Mouse (Mus musculus): ENCODE results near the gene Zfp69. TPM values are rescaled to one million over a fixed set of nuclear protein-coding genes. Genes with fewer than 3 reads are reported as not detected.

Gene Zfp69
- polyA plus RNA-seq, 1 experiment from 2014 or later, result 16.9 TPM

DNA sequence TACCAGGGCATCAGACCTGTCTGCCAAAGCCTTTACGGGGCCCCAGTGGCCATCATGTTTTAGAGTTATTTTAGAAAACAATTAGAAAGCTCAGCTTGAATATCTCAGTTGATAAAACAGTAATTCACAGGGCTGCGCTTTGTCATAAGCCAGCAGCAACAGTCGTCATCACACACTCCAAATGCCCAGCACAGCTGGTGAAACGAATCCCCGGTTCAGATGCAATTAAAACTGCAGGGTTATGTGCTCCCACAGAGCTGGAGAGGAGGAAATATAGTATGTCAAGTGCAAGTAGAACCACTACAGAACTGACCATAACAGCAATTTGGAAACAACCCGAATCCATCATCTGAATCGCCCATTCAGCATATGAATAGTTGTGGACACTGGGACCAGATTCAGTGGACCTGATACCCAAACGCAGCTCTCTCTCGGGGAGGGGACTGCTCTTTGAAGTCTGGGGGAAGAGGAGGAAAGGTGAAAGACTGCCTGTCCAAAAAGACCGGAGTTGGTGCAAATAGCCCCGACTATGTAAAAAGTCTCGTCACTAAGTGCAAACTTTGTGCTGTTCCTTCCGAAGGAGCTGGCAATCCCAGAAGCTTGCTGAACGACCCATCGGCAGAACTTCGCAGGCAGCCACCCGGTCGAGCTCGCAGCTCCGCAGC, 604 bp downstream of the Zfp69 start:
- peak overlapping the region; percentile 69 for H3K4me2 ChIP-seq
- H3K9me3 ChIP-seq (replicated peaks; ENCODE audit: control insufficient read depth, low read length), result no peaks in the 10 kb centered on the region
- H3K9ac ChIP-seq (ENCODE audit: low read depth, low read length), result peak overlapping the region; percentile 95
- H3K36me3 ChIP-seq (ENCODE audit: control insufficient read depth, insufficient read depth, low read length), result no peaks in the 10 kb centered on the region
- no peak for ATAC-seq (replicated peaks; ENCODE audit: insufficient number of reproducible peaks, low FRiP score, low TSS enrichment)
- H3K4me1 ChIP-seq (ENCODE audit: control insufficient read depth, insufficient read depth, low read length), result no peaks in the 10 kb centered on the region
- peak overlapping the region; percentile 82 for H3K4me3 ChIP-seq (ENCODE audit: low read depth, low read length)
- WGBS (ENCODE audit: insufficient replicate concordance), result 6% methylated on average over 20 of the region's 20 CpGs
- H3K27ac ChIP-seq (ENCODE audit: low read depth, low read length), result peak overlapping the region; percentile 94
- no peaks in the 10 kb centered on the region for H3K27me3 ChIP-seq (ENCODE audit: control insufficient read depth, insufficient read depth, low read length)

GRCm38 (mm10) chr4:120948938-120949337, 2.6 kb downstream of the Zfp69 start:
- no peaks in the 10 kb centered on the region for H3K4me1 ChIP-seq (ENCODE audit: control insufficient read depth, insufficient read depth, low read length)
- no peaks in the 10 kb centered on the region for H3K36me3 ChIP-seq (ENCODE audit: control insufficient read depth, insufficient read depth, low read length)
- peak overlapping the region; percentile 94 for H3K27ac ChIP-seq (ENCODE audit: low read depth, low read length)
- H3K4me3 ChIP-seq (ENCODE audit: low read depth, low read length), result peak overlapping the region; percentile 82; the same call in 1 of the 2 replicates
- H3K4me2 ChIP-seq, result peak overlapping the region; percentile 69
- no peaks in the 10 kb centered on the region for H3K9me3 ChIP-seq (replicated peaks; ENCODE audit: control insufficient read depth, low read length)
- 32% methylated on average over 3 of the region's 3 CpGs for WGBS (ENCODE audit: insufficient replicate concordance)
- no peaks in the 10 kb centered on the region for H3K27me3 ChIP-seq (ENCODE audit: control insufficient read depth, insufficient read depth, low read length)
- peak overlapping the region; percentile 58; the same call in 1 of the 2 replicates for H3K9ac ChIP-seq (ENCODE audit: low read depth, low read length)
- ATAC-seq (replicated peaks; ENCODE audit: insufficient number of reproducible peaks, low FRiP score, low TSS enrichment), result no peak

DNA sequence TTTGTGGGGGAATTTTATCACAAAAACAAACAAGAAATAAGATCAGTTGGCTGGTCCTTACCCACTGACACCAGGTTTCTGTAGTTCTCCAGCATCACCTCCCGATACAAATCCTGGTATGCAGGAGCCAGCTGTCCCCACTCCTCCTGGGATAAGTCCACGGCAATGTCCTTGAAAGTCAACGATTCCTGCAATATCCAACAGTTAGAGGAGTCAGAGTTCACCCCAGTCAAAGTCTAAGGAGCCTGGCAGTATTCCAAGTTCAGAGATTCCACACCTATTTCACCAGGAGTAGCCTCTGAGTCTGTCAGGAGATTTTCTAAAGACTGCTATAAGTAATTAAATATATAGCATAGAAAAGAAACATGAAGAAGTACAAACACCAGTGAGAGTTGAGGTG, 16.5 kb downstream of the Zfp69 start:
- Histone ChIP-seq H3K9ac (ENCODE audit: low read depth, low read length) (no peak overlapping the region), H3K4me1 (ENCODE audit: control insufficient read depth, insufficient read depth, low read length) (no peaks in the 10 kb centered on the region), H3K27me3 (ENCODE audit: control insufficient read depth, insufficient read depth, low read length) (no peaks in the 10 kb centered on the region), H3K36me3 (ENCODE audit: control insufficient read depth, insufficient read depth, low read length) (peaks cover 12% of the 10 kb centered on the region), H3K4me2 (no peak overlapping the region), H3K4me3 (ENCODE audit: low read depth, low read length) (no peak overlapping the region), H3K27ac (ENCODE audit: low read depth, low read length) (no peak overlapping the region), H3K9me3 (replicated peaks; ENCODE audit: control insufficient read depth, low read length) (peaks cover 5% of the 10 kb centered on the region)
- ATAC-seq (replicated peaks; ENCODE audit: insufficient number of reproducible peaks, low FRiP score, low TSS enrichment), result no peak
- 80% methylated on average over 3 of the region's 3 CpGs for WGBS (ENCODE audit: insufficient replicate concordance)

GRCm38 (mm10) chr4:120930736-120931135, 20.8 kb downstream of the Zfp69 start:
- no peak for ATAC-seq (replicated peaks; ENCODE audit: insufficient number of reproducible peaks, low FRiP score, low TSS enrichment)

GRCm38 (mm10) chr4:120928686-120929085, 22.8 kb downstream of the Zfp69 start:
- no peaks in the 10 kb centered on the region for H3K27me3 ChIP-seq (ENCODE audit: control insufficient read depth, insufficient read depth, low read length)
- H3K4me1 ChIP-seq (ENCODE audit: control insufficient read depth, insufficient read depth, low read length), result no peaks in the 10 kb centered on the region; the same call in 1 of the 2 replicates
- no peak overlapping the region for H3K9ac ChIP-seq (ENCODE audit: low read depth, low read length)
- no peak for ATAC-seq (replicated peaks; ENCODE audit: insufficient number of reproducible peaks, low FRiP score, low TSS enrichment)
- no peak overlapping the region for H3K27ac ChIP-seq (ENCODE audit: low read depth, low read length)
- H3K4me2 ChIP-seq, result no peak overlapping the region
- H3K4me3 ChIP-seq (ENCODE audit: low read depth, low read length), result no peak overlapping the region
- H3K36me3 ChIP-seq (ENCODE audit: control insufficient read depth, insufficient read depth, low read length), result peaks cover 9% of the 10 kb centered on the region
- 77% methylated on average over 3 of the region's 3 CpGs for WGBS (ENCODE audit: insufficient replicate concordance)
- H3K9me3 ChIP-seq (replicated peaks; ENCODE audit: control insufficient read depth, low read length), result peaks cover 5% of the 10 kb centered on the region

More at GRCm38 (mm10) chr4:120930736-120931135, 20.8 kb downstream of the Zfp69 start:
- peaks cover 5% of the 10 kb centered on the region for H3K9me3 ChIP-seq (replicated peaks; ENCODE audit: control insufficient read depth, low read length)
- H3K27ac ChIP-seq (ENCODE audit: low read depth, low read length), result no peak overlapping the region
- H3K4me1 ChIP-seq (ENCODE audit: control insufficient read depth, insufficient read depth, low read length), result no peaks in the 10 kb centered on the region
- WGBS (ENCODE audit: insufficient replicate concordance), result 91% methylated on average over 18 of the region's 18 CpGs
- peaks cover 12% of the 10 kb centered on the region for H3K36me3 ChIP-seq (ENCODE audit: control insufficient read depth, insufficient read depth, low read length)
- H3K9ac ChIP-seq (ENCODE audit: low read depth, low read length), result no peak overlapping the region
- no peak overlapping the region for H3K4me3 ChIP-seq (ENCODE audit: low read depth, low read length)
- no peak overlapping the region for H3K4me2 ChIP-seq
- H3K27me3 ChIP-seq (ENCODE audit: control insufficient read depth, insufficient read depth, low read length), result no peaks in the 10 kb centered on the region

GRCm38 (mm10) chr4:120925386-120925785, 26.1 kb downstream of the Zfp69 start:
- H3K9ac ChIP-seq (ENCODE audit: low read depth, low read length), result peak overlapping the region; percentile 76
- ATAC-seq (replicated peaks; ENCODE audit: insufficient number of reproducible peaks, low FRiP score, low TSS enrichment), result 0 out of 2 replicates have a peak, but pooled peaks have one; percentile 50
- peaks cover 17% of the 10 kb centered on the region for H3K36me3 ChIP-seq (ENCODE audit: control insufficient read depth, insufficient read depth, low read length)
- H3K4me2 ChIP-seq, result peak overlapping the region; percentile 70
- no peaks in the 10 kb centered on the region; the same call in 1 of the 2 replicates for H3K4me1 ChIP-seq (ENCODE audit: control insufficient read depth, insufficient read depth, low read length)
- H3K4me3 ChIP-seq (ENCODE audit: low read depth, low read length), result peak overlapping the region; percentile 63
- peak overlapping the region; percentile 81 for H3K27ac ChIP-seq (ENCODE audit: low read depth, low read length)
- H3K27me3 ChIP-seq (ENCODE audit: control insufficient read depth, insufficient read depth, low read length), result no peaks in the 10 kb centered on the region
- WGBS (ENCODE audit: insufficient replicate concordance), result 16% methylated on average over 3 of the region's 3 CpGs
- H3K9me3 ChIP-seq (replicated peaks; ENCODE audit: control insufficient read depth, low read length), result peaks cover 2% of the 10 kb centered on the region

- peak within 1 kb of the TSS; percentile 70 for H3K4me2 ChIP-seq
- peak within 1 kb of the TSS; percentile 76 for H3K9ac ChIP-seq (ENCODE audit: low read depth, low read length)
- peak; percentile 96 for ATAC-seq (replicated peaks; ENCODE audit: insufficient number of reproducible peaks, low FRiP score, low TSS enrichment)
- peak within 1 kb of the TSS; percentile 81 for H3K27ac ChIP-seq (ENCODE audit: low read depth, low read length)
- H3K36me3 ChIP-seq (ENCODE audit: control insufficient read depth, insufficient read depth, low read length), result peaks cover 19% of the 10 kb centered on the region
- WGBS (ENCODE audit: insufficient replicate concordance), result under 1% methylated on average over 33 of the region's 33 CpGs
- H3K4me1 ChIP-seq (ENCODE audit: control insufficient read depth, insufficient read depth, low read length), result no peaks in the 10 kb centered on the region; the same call in 1 of the 2 replicates
- no peaks in the 10 kb centered on the region for H3K9me3 ChIP-seq (replicated peaks; ENCODE audit: control insufficient read depth, low read length)
- peak within 1 kb of the TSS; percentile 63 for H3K4me3 ChIP-seq (ENCODE audit: low read depth, low read length)
- no peaks in the 10 kb centered on the region for H3K27me3 ChIP-seq (ENCODE audit: control insufficient read depth, insufficient read depth, low read length)
Measured at GRCm38 (mm10) chr4:120924554-120925299, 26.8 kb downstream of the Zfp69 start, which contains the start of gene Exo5. Exo5 (minus strand) TSS chr4:120925017.

- H3K4me1 ChIP-seq (ENCODE audit: control insufficient read depth, insufficient read depth, low read length), result no peaks in the 10 kb centered on the region; the same call in 1 of the 2 replicates
- no peaks in the 10 kb centered on the region for H3K27me3 ChIP-seq (ENCODE audit: control insufficient read depth, insufficient read depth, low read length)
- no peak for ATAC-seq (replicated peaks; ENCODE audit: insufficient number of reproducible peaks, low FRiP score, low TSS enrichment)
- no peak overlapping the region for H3K27ac ChIP-seq (ENCODE audit: low read depth, low read length)
- no peaks in the 10 kb centered on the region for H3K9me3 ChIP-seq (replicated peaks; ENCODE audit: control insufficient read depth, low read length)
- WGBS (ENCODE audit: insufficient replicate concordance), result 94% methylated on average over 8 of the region's 8 CpGs
- H3K4me2 ChIP-seq, result no peak overlapping the region
- H3K4me3 ChIP-seq (ENCODE audit: low read depth, low read length), result no peak overlapping the region
- H3K36me3 ChIP-seq (ENCODE audit: control insufficient read depth, insufficient read depth, low read length), result peaks cover 19% of the 10 kb centered on the region
- no peak overlapping the region for H3K9ac ChIP-seq (ENCODE audit: low read depth, low read length)
Measured at GRCm38 (mm10) chr4:120921461-120921860, 30.0 kb downstream of the Zfp69 start.
